Mouse (Mus musculus) forelimb bud, embryonic 11.5 days (tissue): ENCODE measurements around the gene Rnf44.
A peak's percentile ranks its signal among the peaks of the same experiment; 100 is the strongest.

ENCODE experiments used
- DNase-seq: peaks from one replicate; pipeline ENCODE4 v3.0.0-alpha.2; 2012; ENCODE audit warnings: low read depth, low spot score

Rnf44 gene

DNA sequence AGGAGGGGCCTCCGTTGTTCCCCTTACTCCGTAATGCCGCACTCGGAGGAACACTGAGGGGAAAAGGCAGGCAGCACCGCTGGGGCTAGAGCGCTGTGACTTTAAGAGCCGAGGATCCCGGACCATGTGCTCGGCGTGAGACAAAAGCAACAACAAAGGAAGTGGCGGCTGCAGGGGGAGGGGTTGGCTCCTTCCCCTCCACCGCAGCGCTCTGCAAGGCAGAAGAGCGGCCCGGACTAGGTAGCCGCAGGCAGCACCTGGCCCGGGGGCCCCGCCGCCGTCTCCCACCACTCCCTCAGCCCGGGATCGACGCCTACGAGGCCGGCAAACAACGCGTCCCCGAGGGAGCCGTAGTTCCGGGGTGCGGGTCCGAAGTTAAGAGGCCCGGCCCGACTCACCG lies 6.6 kb downstream of the Rnf44 start:
- peak; percentile 76 for DNase-seq

DNA sequence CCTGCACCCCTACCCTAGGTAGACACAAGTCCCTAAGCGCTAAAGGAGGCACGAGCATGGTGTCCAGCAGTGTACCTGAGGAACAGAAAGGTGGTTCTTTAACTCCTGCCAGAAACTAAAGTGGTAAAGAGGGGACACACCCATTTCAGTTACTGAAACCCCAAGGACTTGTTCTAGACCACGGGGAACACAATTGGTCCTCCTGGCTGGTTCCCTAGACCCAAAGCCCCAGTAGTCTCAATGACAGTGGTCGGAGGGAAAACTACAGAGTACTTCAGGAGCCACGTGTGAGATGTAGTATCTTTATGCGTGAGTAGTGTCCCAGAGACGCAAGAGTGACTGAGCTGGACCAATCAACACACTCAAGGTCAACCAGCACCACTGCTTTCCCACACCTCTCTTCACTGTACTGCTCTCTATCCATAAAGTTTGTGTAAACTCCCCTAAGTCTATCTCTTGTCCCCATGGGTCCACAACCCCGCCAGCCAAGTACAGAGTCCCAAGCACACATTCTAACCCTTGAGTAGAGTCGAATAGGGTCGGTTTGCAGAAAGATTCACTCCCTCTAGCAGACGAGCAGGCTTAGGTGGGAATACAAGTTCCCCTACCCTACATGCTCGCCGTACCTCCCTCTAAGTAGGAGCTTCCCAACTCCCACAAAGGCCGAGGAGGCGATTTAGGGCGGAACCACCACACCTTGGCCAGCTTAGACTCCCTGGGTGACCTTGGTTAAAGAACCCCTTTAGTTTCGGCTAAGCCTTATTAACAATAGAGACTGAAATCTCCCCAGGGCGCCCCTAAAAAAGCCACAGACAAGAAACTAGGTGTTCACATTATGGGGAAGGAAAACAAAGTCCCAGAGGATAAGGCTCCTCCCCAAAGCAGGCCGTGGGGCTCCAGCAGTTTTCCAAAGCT lies 7.3 kb downstream of the Rnf44 start:
- DNase-seq = no peak

DNA sequence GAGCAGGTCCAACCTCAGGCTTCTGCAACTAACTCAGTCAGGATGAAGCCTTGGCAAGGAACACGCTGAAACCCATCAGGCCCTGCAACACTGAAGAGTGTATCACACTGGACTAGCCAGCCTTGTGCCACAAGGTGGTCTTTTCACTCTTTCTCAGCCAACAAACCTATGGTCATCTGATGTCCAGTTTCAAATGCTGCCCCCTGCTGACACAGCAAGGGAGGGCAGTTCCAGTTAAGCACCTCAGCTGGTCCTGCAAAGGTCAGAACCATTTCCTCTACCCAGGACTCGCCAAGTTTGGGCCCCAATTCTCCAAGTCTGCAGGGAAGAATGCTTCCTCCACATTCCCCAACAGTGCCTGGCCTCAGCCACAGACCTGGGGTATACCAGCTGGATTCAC lies 8.5 kb downstream of the Rnf44 start:
- DNase-seq = no peak

DNA sequence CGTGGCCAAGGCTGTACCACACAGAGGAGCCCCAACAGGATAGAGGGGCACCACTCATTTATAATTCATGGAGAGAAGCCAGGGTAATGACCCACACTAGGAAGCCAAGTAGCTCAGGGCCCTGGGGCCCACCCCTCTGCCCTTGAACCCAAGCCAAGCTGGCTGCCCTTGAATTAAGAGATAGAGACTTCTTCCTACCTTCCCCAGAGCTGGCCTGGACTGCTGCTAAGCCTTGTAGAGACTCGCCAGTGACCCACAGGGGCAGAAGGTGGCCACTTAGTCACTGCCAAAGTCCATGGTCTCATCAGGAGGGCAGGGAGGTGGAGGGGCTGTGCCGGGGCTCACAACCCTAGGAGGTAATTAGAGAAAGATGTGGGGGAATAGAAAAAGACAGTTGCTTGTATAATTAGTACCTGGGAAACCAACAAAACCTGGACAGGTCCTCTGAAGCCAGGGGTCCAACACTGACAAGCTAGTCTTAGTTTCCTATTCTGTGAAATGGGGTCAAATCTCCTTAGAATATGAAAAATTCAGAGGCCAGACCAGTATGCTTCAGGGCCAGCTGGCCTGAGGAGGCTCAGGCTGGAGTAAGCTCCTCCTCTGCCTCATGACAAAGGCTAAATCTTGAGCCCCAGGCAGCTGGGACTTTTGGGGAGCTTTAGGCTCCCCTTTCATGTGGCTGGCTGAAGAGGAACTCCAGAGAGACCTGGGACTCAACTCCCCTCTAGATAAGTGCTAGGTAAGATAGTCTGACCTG lies 9.4 kb downstream of the Rnf44 start:
- DNase-seq = no peak

DNA sequence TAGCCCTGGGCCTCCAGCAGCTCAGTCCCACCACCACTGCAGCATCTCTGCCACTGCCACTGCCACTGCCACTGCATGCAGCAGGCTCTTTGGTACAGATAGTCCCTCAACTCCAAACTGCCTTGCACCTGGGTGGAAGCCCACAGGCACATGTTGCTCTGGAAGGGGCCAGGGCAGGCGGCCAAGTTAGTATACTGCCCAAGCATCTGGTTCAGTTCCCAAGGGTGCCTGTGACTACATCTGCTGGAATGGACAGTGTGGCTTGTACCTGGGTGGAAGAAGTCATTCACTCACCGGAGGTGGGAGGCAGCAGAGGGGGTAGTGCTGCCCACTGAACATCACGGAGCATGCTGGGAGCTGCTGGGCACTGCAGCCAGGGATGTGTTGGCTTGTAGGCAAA lies 10.4 kb downstream of the Rnf44 start:
- no peak for DNase-seq

DNA sequence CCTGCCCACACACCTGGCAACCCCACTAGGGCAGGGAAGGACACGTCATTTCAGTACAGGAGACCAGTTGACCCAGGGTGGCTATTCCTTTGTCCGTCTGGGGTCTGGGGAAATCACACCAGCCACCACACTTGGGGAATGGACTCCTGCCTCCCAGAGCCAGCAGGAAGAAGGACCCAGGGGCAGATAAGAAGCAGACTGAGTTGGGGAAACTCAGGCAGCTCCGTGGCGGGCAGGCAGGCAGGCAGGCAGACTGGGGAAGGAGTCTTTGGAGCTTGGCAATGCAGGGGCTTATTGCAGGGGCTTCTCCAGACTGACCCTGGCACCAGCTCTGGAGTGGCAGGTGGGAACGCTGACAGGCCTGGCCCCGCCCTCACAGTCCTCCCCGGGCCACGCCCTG lies 12.4 kb downstream of the Rnf44 start:
- DNase-seq = no peak

DNA sequence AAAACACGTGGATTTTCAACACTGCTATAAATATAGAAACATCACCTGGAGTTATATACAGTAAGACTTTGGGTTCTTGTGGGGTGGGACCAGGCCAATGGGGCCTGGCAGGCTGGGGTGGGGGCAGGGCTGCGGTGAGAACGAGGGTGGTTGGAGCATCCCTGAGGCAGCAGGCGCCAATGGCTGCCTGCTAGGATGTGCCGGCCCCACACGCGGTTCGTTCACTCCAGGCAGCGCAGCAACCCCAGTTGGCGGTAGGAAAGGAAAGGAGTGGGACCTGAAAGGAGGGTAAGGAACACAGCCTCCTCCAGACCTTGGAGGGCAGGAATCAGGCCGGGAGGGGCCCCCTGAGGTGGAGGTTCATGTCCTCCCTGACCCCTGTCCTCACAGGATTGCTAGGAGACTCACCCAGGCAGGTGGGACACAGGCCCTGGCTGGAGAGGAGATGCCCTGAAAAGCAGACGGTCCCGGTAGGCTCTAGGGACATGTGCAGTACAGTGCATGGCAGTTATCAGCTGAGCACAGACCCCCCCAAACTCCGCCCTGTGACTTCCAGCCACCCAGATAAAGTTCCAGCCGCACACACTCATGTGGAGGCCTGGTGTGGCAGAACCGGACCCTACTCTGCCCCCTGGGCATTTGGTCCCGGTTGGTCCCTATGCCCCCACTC lies 13.4 kb downstream of the Rnf44 start:
- no peak for DNase-seq

DNA sequence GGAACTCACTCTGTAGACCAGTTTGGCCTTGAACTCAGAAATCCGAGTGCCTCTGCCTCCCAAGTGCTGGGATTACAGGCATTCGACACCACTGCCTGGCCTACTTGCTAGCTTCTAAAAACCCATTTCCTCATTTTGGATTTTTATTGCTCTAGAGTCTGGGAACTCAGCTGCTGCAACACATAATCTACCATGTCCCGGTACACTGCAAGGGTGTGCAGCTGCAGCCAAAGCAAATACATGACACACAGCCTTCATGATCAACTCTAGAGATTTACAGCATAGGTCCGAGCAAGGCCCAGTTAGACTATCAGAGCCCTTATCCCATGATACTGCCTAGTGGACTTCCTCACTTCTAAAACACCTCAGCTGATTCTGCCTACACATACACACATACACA lies 15.4 kb downstream of the Rnf44 start:
- no peak for DNase-seq

DNA sequence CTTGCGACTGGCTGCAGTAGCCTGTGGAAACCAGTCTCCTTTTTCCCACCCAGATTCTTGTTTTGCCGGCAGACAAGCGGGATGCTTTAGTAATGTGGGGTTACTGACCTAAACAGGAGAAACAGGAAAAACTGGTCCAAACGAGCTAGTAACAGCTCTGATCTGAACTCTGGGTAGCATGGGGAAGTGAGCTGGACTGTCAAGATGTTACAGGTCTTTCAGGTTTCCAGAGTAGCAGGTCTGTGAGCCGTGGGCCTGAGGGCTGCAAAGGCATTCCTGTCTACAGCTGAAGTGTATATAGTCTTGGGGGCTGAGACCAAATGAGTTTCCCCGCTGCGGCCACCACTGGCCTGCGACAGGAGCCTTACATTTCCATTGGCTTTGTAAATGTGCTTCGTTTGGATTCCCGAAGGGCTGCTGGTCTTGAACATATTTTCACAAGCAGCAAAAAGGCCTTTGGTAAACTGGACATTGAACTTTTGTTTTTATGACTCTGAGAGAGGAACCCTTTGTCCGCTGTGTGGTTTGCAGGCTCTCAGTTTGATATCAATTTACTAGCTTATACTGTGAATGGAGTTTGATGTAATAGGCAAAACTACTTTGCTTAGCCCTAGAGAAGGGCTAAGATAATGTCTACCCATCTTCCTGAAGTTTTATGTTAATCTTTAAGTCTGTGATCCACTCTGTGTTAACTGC lies 17.7 kb downstream of the Rnf44 start:
- DNase-seq = peak; percentile 45

DNA sequence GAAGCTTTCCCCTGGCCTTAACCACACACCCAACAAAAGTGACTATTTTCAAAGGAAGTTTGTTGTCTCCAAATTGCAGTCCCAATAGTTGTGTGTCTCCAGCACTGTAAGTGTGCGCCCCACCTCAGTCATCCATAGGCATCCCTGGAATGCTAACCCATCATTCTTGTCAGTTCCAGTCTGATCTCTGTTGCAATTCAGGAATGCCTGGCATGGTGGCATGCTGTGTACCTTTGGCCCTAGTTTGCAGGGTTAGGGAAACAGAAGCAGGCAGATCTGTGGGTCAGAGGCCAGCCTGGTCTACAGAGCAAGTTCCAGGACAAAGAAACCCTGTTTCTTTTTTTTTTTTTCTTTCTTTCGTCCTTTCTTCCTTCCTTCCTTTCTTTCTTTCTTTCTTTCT lies 23.2 kb downstream of the Rnf44 start:
- DNase-seq = no peak

DNA sequence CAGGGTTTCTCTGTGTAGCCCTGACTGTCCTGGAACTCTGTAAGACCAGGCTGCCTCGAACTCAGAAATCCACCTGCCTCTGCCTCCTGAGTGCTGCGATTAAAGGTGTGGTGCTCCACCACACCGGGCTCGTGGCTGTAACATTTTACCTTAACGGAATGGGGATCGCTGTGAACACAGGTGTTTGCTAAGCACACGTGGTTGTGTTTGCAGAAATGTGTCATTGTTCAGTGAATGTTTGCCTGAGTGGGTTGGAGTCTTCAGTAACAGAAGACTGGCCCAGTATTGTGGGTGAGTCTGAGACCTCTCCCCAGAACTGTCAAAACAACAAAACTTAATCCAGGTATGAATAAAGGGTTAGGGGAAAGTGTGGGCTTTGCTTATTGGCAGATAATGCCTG lies 28.6 kb downstream of the Rnf44 start:
- DNase-seq = no peak

DNA sequence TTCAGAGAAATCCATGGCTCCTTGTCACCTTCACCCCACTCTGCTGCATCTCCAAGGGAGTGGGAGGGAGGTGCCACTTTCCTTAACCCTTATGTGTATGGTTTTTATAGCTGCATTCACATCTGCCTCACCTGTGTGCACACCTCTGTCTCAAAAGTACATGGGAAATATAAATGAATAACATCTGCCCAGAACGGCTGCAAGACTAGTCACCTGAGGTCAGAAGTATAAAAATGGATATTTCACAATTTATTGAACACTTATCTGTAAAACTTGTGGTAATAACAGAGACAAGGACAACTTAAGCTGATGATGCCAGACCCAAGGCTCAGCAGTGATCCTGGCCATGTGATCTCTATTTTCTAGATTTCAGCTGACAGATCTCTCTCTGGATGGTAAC lies 29.2 kb downstream of the Rnf44 start:
- DNase-seq = no peak

DNA sequence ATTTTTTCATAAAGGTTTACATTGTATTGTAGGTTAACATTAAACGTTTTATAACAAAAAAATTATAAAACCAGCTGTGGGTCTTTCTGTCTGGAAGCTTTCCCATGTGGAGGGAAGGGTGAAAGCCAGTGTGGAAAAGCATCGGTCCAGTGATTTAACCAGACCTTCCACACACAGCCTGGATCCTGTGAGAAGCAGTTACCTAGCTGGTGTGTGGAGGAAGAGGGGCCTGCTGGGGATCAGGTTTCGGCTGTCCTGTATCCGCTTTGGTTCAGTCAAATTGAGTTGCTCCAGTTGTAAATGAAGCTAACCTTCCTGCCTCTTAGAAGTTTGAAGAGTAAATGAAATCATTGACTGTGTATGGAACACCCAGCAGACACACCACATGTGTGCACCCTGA lies 29.7 kb downstream of the Rnf44 start:
- DNase-seq = no peak

DNA sequence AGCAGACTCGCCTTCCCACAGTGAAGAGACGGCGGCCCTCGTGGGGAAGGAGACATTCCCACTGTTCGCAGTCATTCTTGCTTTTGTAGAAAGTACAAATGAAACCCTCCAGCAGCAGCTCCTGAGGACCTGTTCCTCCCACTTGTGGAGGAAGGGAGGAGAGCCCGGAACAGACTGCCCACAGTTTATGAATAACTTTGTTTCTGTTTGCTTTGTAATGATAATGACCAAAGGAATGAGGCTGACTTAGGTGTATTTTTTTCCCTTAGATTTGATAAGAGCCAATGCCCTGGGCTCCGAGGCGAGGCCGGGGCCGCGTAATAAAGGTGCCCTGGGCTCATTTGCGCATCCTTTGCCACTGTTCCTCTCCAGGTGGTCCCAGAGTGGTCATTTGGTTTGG lies 32.3 kb downstream of the Rnf44 start:
- DNase-seq = no peak

DNA sequence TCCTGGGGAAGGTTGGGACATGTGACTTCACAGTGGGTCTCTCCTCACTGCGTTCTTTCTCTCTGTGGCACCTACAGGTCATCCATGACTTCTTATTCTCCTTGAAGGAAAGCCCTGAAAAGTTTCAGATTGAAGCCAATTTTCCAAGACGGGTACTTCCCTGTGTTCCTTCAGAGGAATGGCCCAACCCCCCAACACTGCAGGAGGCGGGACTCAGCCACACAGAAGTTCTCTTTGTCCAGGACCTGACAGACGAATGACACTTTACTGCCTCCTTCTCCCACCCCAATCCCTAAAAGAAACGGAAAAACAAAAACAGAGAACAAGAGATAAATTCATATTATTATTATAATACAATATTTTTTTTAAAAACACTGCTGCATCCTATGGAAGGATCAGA lies 32.8 kb downstream of the Rnf44 start:
- no peak for DNase-seq

DNA sequence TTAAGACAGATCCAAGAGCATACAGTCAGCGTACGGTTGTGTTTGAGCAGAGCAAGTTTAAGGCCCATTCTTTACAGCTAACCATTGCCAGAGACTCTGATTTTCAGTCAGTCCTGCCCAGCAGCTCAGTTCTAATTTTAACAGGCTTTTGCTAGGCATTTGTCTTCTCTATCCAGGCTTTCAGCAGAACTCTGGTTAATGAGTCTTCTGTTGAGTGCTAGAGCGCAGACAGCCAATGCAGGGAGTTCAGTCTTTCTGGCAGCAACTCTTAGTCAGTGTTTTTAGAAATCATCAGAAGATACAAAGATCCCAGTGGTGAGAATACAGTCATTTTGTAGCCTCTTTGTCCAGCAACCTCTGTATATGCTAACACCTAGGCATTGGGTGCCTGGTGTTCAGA lies 43.2 kb downstream of the Rnf44 start:
- DNase-seq = no peak

DNA sequence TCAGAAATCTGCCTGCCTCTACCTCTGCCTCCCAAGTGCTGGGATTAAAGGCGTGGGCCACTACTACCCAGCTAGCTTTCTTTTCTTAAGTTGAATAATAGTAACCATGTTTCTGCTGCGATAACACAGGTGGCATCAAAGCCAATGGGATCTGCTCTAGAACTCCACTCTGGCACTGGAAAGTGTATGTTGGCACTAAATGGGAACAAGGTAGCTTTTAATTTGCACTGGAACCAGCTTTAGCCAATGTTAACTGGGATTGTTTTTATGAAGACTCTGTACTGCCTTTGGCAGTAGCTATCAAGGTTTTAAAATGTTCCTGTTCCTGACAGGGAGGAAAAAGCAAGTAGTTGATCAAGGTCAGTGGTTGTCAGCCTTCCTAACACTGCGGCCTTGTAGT lies 58.7 kb downstream of the Rnf44 start:
- no peak for DNase-seq

DNA sequence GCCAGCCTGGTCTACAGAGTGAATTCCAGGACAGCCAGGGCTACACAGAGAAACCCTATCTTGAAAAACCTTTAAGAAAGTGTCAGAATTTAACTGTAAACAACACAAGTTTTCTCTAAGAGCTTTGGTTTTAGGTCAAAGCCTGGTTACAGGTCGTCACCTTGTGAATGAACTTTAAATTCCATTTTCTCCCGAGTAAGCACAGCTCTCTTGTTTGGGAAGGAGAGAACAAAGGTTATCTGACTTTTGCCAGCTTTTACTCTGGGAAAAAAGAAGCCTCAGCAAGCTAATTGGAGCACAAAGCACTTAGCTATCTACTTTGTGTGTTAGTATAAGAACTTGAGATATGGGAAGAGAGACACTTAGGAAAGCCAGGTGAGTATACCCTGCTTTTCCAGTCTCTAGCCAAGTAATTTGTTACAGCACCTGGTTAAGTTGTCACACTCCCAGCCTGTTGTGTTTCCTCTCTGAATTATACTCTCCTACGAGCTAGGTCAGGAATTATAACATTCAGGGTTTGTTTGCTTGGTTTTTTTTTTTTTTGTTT lies 60.9 kb downstream of the Rnf44 start:
- no peak for DNase-seq
